ENCODE assay signal across 8 mouse cellular contexts in the genomic region with DNA sequence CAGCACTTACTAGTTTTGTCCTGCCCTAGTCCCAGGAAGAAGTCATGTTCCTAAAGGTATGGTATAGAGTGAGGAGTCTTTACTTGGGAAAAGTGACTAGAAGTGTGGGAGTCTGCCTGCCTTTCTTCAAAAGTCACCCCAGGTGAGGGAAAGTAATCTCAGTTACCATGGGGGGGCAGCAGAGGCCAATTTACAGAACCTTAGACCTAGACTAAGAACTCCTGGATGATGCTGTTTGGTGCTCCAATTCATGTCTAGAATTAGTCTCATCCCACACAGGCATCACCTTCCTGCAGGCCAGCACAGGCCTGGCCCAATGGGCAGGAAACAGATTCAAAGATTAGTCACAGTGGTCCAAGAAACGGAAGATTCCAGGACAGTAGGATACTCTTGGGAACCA. TPM values are rescaled to one million over a fixed set of nuclear protein-coding genes. Genes with fewer than 3 reads are reported as not detected.
A peak's percentile ranks its signal among the peaks of the same experiment; 100 is the strongest.
DNase-seq lines count a peak whose midpoint lies in the region; ATAC-seq and TF ChIP-seq lines count a peak whose summit lies in the region.

No protein-coding gene starts in this region.

- intact Hi-C loops in left cerebral cortex, adult 2 months (cut with DNase I) = loop anchor here (5.0 kb wide), 2 partner anchors 589 to 674 kb away; no protein-coding TSS in a partner anchor

- H3K36me3 ChIP-seq in forebrain, embryonic 13.5 days (ENCODE audit: poor library complexity, severe bottlenecking) = no peaks in the 10 kb centered on the region
- no peaks in the 10 kb centered on the region for H3K36me3 ChIP-seq in forebrain, embryonic 10.5 days (replicated peaks)
- H3K36me3 ChIP-seq in kidney, postnatal 0 days (ENCODE audit: insufficient read depth, low read length) = no peaks in the 10 kb centered on the region

- no peaks in the 10 kb centered on the region for H3K27me3 ChIP-seq in forebrain, embryonic 13.5 days
- H3K27me3 ChIP-seq in forebrain, embryonic 10.5 days (ENCODE audit: poor library complexity, severe bottlenecking) = peaks cover 83% of the 10 kb centered on the region
- H3K27me3 ChIP-seq in kidney, postnatal 0 days (ENCODE audit: insufficient read depth, low read length) = no peaks in the 10 kb centered on the region

- ATAC-seq in forebrain, embryonic 13.5 days = 0 out of 2 replicates have a peak, but pooled peaks have one; percentile 8
- no peak for ATAC-seq in kidney, postnatal 0 days (replicated peaks; ENCODE audit: low FRiP score, low read depth)

- DNase-seq in forebrain, embryonic 10.5 days (ENCODE audit: extremely low spot score, low spot score) = no peak
- peak; percentile 12 to 36 for DNase-seq in left cerebral cortex, adult 2 months (ENCODE audit: extremely low spot score in 1 of 2, low spot score in 2 of 2)
- no peak for DNase-seq in left cerebral cortex, adult 11 months (ENCODE audit: low spot score)
- DNase-seq in adrenal gland, postnatal 10 days = peak; percentile 32
- peak; percentile 21 for DNase-seq in kidney, postnatal 0 days (ENCODE audit: low spot score)
- no peak for DNase-seq in ovary, adult 18-20 months (ENCODE audit: low spot score)
- DNase-seq in spleen, postnatal 4 days (ENCODE audit: low spot score in 2 of 2) = no peak

- H3K9me3 ChIP-seq in forebrain, embryonic 13.5 days (replicated peaks) = no peaks in the 10 kb centered on the region
- no peaks in the 10 kb centered on the region for H3K9me3 ChIP-seq in forebrain, embryonic 10.5 days
- H3K9me3 ChIP-seq in kidney, postnatal 0 days (replicated peaks; ENCODE audit: low read length) = no peaks in the 10 kb centered on the region

- no peak overlapping the region for H3K4me2 ChIP-seq in forebrain, embryonic 13.5 days
- H3K4me2 ChIP-seq in kidney, postnatal 0 days (ENCODE audit: low read length) = no peak overlapping the region

- no peak overlapping the region for H3K27ac ChIP-seq in forebrain, embryonic 13.5 days
- no peak overlapping the region for H3K27ac ChIP-seq in forebrain, embryonic 10.5 days
- H3K27ac ChIP-seq in left cerebral cortex, adult 2 months = no peak overlapping the region
- H3K27ac ChIP-seq in kidney, postnatal 0 days = no peak overlapping the region

- no peaks in the 10 kb centered on the region for H3K4me1 ChIP-seq in forebrain, embryonic 13.5 days
- no peaks in the 10 kb centered on the region for H3K4me1 ChIP-seq in forebrain, embryonic 10.5 days
- no peaks in the 10 kb centered on the region for H3K4me1 ChIP-seq in kidney, postnatal 0 days (replicated peaks; ENCODE audit: insufficient read depth, low read length)

- TF ChIP-seq CTCF in left cerebral cortex, adult 2 months (IDR thresholded peaks at IDR 0.05) = peak; percentile 56
- peak; percentile 52 for TF ChIP-seq CTCF in kidney, postnatal 0 days (IDR thresholded peaks at IDR 0.05; ENCODE audit: low read depth)

- no peak overlapping the region for H3K4me3 ChIP-seq in forebrain, embryonic 13.5 days
- no peak overlapping the region for H3K4me3 ChIP-seq in forebrain, embryonic 10.5 days
- no peak overlapping the region for H3K4me3 ChIP-seq in left cerebral cortex, adult 2 months
- no peak overlapping the region for H3K4me3 ChIP-seq in kidney, postnatal 0 days (replicated peaks; ENCODE audit: low read depth, low read length)

- H3K9ac ChIP-seq in forebrain, embryonic 13.5 days = no peak overlapping the region
- H3K9ac ChIP-seq in kidney, postnatal 0 days (ENCODE audit: low read depth, low read length) = no peak overlapping the region

- WGBS in forebrain, embryonic 13.5 days = 45% methylated on average over 1 of the region's 1 CpGs
- 63% methylated on average over 1 of the region's 1 CpGs for WGBS in forebrain, embryonic 10.5 days
- 39% methylated on average over 1 of the region's 1 CpGs for WGBS in kidney, postnatal 0 days

RNA-seq across cellular contexts. Expression of gene Tmem28, which starts 12.4 kb away (rescaled TPM):
- polyA plus RNA-seq in forebrain, embryonic 13.5 days (2015; fragmentation: Nextera tagmentation; extraction: Ambion mirVana) = 1.1 TPM in 2 replicates
- polyA plus RNA-seq in forebrain, embryonic 10.5 days (2016; fragmentation: Nextera tagmentation; extraction: Ambion mirVana) = 0.79 and 0.84 TPM in 2 replicates
- 10 to 100 TPM; 18.4 to 22.4 TPM for total RNA-seq in left cerebral cortex, adult 2 months (2021)
- 1 to 10 TPM; 1.5 to 1.9 TPM for total RNA-seq in adrenal gland, postnatal 10 days (2021)
- not detected in 2 replicates for polyA plus RNA-seq in kidney, postnatal 0 days (2015; fragmentation: Nextera tagmentation; extraction: Ambion mirVana)

Comparison
In these comparisons a context has a peak if more than half of its experiments do, and no peak if none do; other contexts are left out.
1. DNase-seq: peak in left cerebral cortex, adult 2 months (2 of 2), adrenal gland, postnatal 10 days (single experiment) and kidney, postnatal 0 days (single experiment); none in forebrain, embryonic 10.5 days (single experiment), left cerebral cortex, adult 11 months (single experiment), ovary, adult 18-20 months (single experiment) and spleen, postnatal 4 days (0 of 2).